Mouse (Mus musculus): ENCODE results near the gene Vmn1r66. TPM values are rescaled to one million over a fixed set of nuclear protein-coding genes. Genes with fewer than 3 reads are reported as not detected.

Vmn1r66 gene
- polyA plus RNA-seq (2021; fragmentation: Nextera tagmentation), result not detected in 2 replicates
- long read RNA-seq, experiment 1, result 0 reads
- long read RNA-seq, experiment 2, result 0 reads

DNA sequence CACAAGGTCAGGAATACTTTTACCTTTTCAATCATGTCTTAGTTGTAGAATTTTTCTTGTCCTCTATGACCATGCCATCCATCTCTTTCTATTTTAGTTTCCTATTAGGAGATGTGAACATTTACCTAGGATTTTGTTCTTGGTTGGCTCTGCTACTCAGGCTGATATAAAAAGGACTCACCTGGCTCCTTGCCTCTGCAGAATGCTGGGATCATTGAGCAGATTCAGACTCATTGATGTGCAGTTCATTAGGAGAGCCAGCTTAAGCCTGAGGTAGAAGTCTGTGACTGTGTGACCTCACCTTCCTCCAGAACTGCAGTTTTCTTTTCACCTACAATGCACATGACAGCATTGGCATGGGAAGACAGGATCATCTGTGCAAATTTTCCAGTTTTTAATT lies at the start of gene Vmn1r66:
Gene Vmn1r66 (minus strand): TSS at position 101 of the 400 bp plus-strand sequence.

Other genes with a start within 250 kb of the Vmn1r66 start
- gene Vmn2r50, start 224.7 kb downstream of the Vmn1r66 start, polyA plus RNA-seq (2021; fragmentation: Nextera tagmentation), result not detected in 2 replicates
- not detected in 2 replicates for gene Vmn2r51, start 172.3 kb downstream of the Vmn1r66 start, polyA plus RNA-seq (2021; fragmentation: Nextera tagmentation)
- gene Vmn2r52, start 101.4 kb downstream of the Vmn1r66 start, polyA plus RNA-seq (2021; fragmentation: Nextera tagmentation), result not detected in 2 replicates
- not detected in 2 replicates for gene Vmn1r67, start 165.3 kb upstream of the Vmn1r66 start, polyA plus RNA-seq (2021; fragmentation: Nextera tagmentation)
- 4.7 and 5.7 TPM in 2 replicates for gene Zik1, start 217.4 kb upstream of the Vmn1r66 start, polyA plus RNA-seq (2021; fragmentation: Nextera tagmentation)

Data from left cerebral cortex, adult 6 months (tissue).